Mouse (Mus musculus): ENCODE results near the gene Lmbr1l.

GRCm38 (mm10) chr15:98930017-98930734 is 12.1 kb upstream of the Lmbr1l start:
- no peak for TF ChIP-seq GATA1 (IDR thresholded peaks at IDR 0.05; ENCODE audit: low read length)
- no peak for TF ChIP-seq TAL1 (IDR thresholded peaks at IDR 0.05; ENCODE audit: low read length)
